Mouse (Mus musculus): Measurements from ENCODE around the gene Sept3. TPM values are rescaled to one million over a fixed set of nuclear protein-coding genes. Genes with fewer than 3 reads are reported as not detected.
A peak's percentile ranks its signal among the peaks of the same experiment; 100 is the strongest.

Sept3 gene
- polyA plus RNA-seq, 1 experiment from 2014 or later = 248 TPM

- Histone ChIP-seq H3K9me3 (replicated peaks) (no peaks in the 10 kb centered on the region), H3K27me3 (no peaks in the 10 kb centered on the region), H3K4me1 (no peaks in the 10 kb centered on the region), H3K27ac (no peak overlapping the region), H3K36me3 (ENCODE audit: poor library complexity, severe bottlenecking) (no peaks in the 10 kb centered on the region), H3K9ac (no peak overlapping the region), H3K4me2 (no peak overlapping the region), H3K4me3 (no peak overlapping the region)
- 82% methylated on average over 1 of the region's 1 CpGs for WGBS
- no peak for ATAC-seq
These were observed 44.9 kb downstream of the Sept3 start for GRCm38 (mm10) chr15:82319613-82320012.

DNA sequence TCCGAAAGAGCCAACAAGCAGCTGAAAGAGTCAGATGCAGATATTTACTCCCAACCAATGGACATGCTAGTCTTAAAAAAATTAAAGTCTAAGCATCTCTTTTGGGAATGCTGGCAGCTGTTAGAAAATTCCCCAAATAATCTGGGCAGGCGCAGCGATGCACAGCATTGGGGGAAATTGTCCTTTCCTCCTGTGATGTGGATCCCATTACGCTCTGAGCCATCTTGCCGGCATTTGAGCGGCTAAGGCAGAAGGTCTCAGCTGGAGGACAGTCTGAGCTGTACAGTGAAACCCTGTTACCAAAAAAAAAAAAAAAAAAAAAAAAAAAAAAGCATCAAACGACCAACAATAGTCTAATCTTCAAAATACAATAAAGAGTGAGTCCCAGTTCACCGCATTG, 47.5 kb downstream of the Sept3 start:
- H3K4me2 ChIP-seq = no peak overlapping the region
- H3K4me3 ChIP-seq = no peak overlapping the region
- H3K4me1 ChIP-seq = no peaks in the 10 kb centered on the region
- H3K9me3 ChIP-seq (replicated peaks) = no peaks in the 10 kb centered on the region
- H3K36me3 ChIP-seq (ENCODE audit: poor library complexity, severe bottlenecking) = no peaks in the 10 kb centered on the region
- no peak overlapping the region for H3K9ac ChIP-seq
- 80% methylated on average over 8 of the region's 8 CpGs for WGBS
- H3K27me3 ChIP-seq = no peaks in the 10 kb centered on the region
- no peak overlapping the region for H3K27ac ChIP-seq
- no peak for ATAC-seq

DNA sequence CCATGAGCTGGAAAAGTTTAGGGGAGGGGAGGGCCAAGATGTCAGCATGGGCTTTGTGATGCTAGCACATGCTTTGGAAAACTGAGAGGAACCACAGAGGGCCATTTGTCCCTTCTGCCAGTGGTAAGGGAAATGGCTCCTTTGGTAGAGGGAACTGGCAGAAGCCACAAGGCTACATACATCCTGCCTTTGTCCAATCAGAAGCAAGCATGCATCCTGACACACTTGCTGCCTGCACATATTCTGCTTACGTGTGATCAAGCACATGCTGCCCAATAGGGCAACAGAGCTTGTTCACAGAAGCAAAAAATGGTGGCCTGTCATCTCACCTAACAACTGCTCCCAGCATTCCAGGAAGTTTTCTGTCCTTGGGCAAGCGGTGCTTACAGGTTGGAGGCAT, 50.7 kb downstream of the Sept3 start:
- Histone ChIP-seq H3K9ac (no peak overlapping the region), H3K4me1 (no peaks in the 10 kb centered on the region), H3K4me3 (no peak overlapping the region), H3K36me3 (ENCODE audit: poor library complexity, severe bottlenecking) (peaks cover 8% of the 10 kb centered on the region), H3K27me3 (no peaks in the 10 kb centered on the region), H3K4me2 (no peak overlapping the region), H3K27ac (no peak overlapping the region), H3K9me3 (replicated peaks) (no peaks in the 10 kb centered on the region)
- ATAC-seq = no peak
- WGBS = 84% methylated on average over 2 of the region's 2 CpGs

DNA sequence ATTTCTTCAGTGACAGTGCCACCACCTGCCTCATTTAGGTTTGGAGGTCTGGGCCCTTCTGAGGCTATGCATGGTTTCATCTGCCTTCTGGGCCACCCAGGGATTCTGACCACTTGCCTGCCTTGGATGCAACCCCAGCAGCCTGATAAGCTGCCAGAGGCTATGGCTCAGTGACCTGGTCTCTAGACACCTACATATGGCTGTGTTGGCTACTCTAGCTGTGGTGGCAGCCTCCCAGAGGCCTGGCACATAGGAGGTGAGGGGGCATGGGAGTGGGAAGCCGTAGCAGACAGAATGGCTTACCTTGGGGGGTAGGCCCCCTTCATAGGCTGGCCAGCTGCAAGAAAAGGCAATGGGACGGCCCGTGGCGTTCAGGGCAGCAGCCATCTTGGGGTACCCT, 60.5 kb downstream of the Sept3 start:
- Histone ChIP-seq H3K27ac (no peak overlapping the region), H3K4me2 (no peak overlapping the region), H3K36me3 (ENCODE audit: poor library complexity, severe bottlenecking) (peaks cover 34% of the 10 kb centered on the region), H3K9me3 (replicated peaks) (no peaks in the 10 kb centered on the region), H3K4me1 (peaks cover 22% of the 10 kb centered on the region), H3K4me3 (no peak overlapping the region), H3K27me3 (peaks cover 8% of the 10 kb centered on the region), H3K9ac (no peak overlapping the region; the same call in 1 of the 2 replicates)
- WGBS = 93% methylated on average over 4 of the region's 4 CpGs
- ATAC-seq = no peak

- H3K4me2 ChIP-seq = no peak overlapping the region
- H3K9ac ChIP-seq = 0 out of 2 replicates have a peak overlapping the region, but pooled peaks have one; percentile 26
- H3K4me1 ChIP-seq = peaks cover 28% of the 10 kb centered on the region
- H3K27ac ChIP-seq = no peak overlapping the region
- H3K4me3 ChIP-seq = no peak overlapping the region
- no peak for ATAC-seq
- peaks cover 20% of the 10 kb centered on the region for H3K27me3 ChIP-seq
- peaks cover 22% of the 10 kb centered on the region for H3K36me3 ChIP-seq (ENCODE audit: poor library complexity, severe bottlenecking)
- 59% methylated on average over 12 of the region's 12 CpGs for WGBS
- H3K9me3 ChIP-seq (replicated peaks) = no peaks in the 10 kb centered on the region
These were observed 61.9 kb downstream of the Sept3 start for GRCm38 (mm10) chr15:82336629-82337028.

GRCm38 (mm10) chr15:82337875-82338274, 63.2 kb downstream of the Sept3 start:
- H3K27me3 ChIP-seq = peaks cover 20% of the 10 kb centered on the region
- peak overlapping the region; percentile 66 for H3K4me2 ChIP-seq
- 42% methylated on average over 4 of the region's 4 CpGs for WGBS
- H3K9me3 ChIP-seq (replicated peaks) = no peaks in the 10 kb centered on the region
- peak; percentile 12; the same call in 1 of the 2 replicates for ATAC-seq
- H3K4me3 ChIP-seq = peak overlapping the region; percentile 53
- H3K4me1 ChIP-seq = peaks cover 28% of the 10 kb centered on the region
- no peak overlapping the region for H3K27ac ChIP-seq
- peaks cover 21% of the 10 kb centered on the region for H3K36me3 ChIP-seq (ENCODE audit: poor library complexity, severe bottlenecking)
- peak overlapping the region; percentile 70 for H3K9ac ChIP-seq

DNA sequence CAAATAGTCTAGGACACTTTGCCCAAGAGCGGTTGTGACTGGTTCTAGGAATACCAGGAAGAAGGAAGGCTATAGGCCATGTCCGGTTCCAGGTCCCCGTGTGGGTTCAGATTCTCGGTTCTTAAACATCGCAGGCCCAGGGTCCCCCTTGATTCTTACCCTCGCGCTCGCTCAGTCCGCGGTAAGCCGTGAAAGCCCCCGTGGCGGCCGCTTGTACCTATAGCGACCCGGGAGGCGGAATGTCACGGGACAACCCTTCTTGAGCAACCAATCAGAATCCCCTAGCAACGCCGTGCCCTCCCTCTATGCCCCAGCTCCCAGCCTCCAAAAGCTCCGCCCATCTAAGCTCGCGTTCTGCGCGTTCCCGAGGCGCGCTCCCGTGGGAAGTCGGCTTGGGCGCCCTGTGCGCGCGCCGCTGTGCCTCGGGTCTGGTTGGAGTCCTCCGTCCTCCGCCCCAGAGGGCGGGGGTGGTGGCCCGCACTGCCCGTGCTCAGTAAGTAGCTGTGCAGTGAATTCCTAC, 64.0 kb downstream of the Sept3 start, which contains the start of the genes Naga, Pheta2 and Smdt1:
TSS of gene Naga (minus strand) at position 333 of the 520 bp plus-strand sequence.
TSS of gene Pheta2 (plus strand) at position 350 of the 520 bp plus-strand sequence.
TSS of gene Smdt1 (plus strand) at position 367 of the 520 bp plus-strand sequence.
- peaks cover 28% of the 10 kb centered on the region for H3K4me1 ChIP-seq

DNA sequence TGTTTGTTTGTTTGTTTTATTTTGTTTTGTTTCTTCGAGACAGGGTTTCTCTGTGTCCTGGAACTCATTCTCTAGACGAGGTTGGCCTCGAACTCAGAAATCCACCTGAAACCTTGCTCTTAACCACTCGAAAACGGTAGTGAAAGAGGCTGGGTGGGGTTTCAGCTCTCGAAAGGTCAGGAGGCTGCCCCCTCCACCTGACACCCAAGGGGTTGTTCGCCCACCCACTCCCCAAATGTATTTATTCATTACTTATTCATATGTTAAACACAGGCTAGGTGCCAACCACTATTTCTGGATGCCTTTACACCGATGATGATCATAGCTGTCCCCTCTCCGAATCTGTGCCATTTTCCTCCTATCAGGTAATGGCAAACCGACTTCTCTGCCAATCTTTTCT, 64.5 kb downstream of the Sept3 start:
- Histone ChIP-seq H3K27me3 (peaks cover 20% of the 10 kb centered on the region), H3K4me3 (peak overlapping the region; percentile 53), H3K27ac (no peak overlapping the region), H3K9me3 (replicated peaks) (no peaks in the 10 kb centered on the region), H3K9ac (peak overlapping the region; percentile 70), H3K4me2 (peak overlapping the region; percentile 66), H3K4me1 (peaks cover 28% of the 10 kb centered on the region), H3K36me3 (ENCODE audit: poor library complexity, severe bottlenecking) (peaks cover 18% of the 10 kb centered on the region)
- WGBS = 54% methylated on average over 10 of the region's 10 CpGs
- ATAC-seq = no peak

More for the DNA sequence above, 64.0 kb downstream of the Sept3 start, which contains the start of the genes Naga, Pheta2 and Smdt1:
- H3K9me3 ChIP-seq (replicated peaks) = no peaks in the 10 kb centered on the region
- peaks cover 20% of the 10 kb centered on the region for H3K27me3 ChIP-seq
- peak within 1 kb of the TSS; percentile 53 for H3K4me3 ChIP-seq
- H3K27ac ChIP-seq = no peak within 1 kb of the TSS
- peak within 1 kb of the TSS; percentile 70 for H3K9ac ChIP-seq
- under 1% methylated on average over 41 of the region's 41 CpGs for WGBS
- ATAC-seq = peak; percentile 93
- H3K36me3 ChIP-seq (ENCODE audit: poor library complexity, severe bottlenecking) = peaks cover 21% of the 10 kb centered on the region
- H3K4me2 ChIP-seq = peak within 1 kb of the TSS; percentile 66

DNA sequence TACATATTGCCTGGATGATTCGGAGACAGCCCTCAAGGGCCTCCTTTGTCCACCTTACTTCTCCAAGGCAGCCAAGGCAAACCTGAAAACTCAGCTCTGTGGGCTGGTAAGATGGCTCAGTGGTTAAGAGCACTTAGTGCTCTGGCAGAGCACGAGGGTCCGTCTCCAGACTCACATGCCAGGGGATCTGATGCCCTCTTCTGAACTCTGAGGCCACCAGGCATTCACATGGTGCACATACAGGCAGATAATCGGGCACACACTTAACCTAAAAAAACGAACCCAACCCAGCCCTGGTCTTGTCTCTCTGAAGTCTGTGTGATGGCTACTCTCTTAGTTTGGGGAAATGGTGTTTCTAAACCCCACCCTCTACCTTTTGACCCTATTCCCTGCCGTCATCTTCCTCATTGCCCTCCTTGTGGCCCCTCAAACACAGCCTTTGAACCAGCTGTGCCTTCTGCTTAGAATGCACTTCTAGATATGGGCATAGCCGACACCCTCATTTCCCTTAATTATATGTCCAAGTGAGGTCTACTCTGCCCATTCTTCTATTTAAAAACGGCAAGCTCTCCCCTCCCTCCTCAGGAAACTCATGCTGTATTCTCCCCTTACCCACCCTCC, 65.1 kb downstream of the Sept3 start:
- H3K27ac ChIP-seq = no peak overlapping the region
- H3K9me3 ChIP-seq (replicated peaks) = no peaks in the 10 kb centered on the region
- WGBS = 79% methylated on average over 8 of the region's 8 CpGs
- 0 out of 2 replicates have a peak overlapping the region, but pooled peaks have one; percentile 66 for H3K4me2 ChIP-seq
- H3K9ac ChIP-seq = no peak overlapping the region
- H3K4me3 ChIP-seq = no peak overlapping the region
- peaks cover 12% of the 10 kb centered on the region for H3K36me3 ChIP-seq (ENCODE audit: poor library complexity, severe bottlenecking)
- ATAC-seq = no peak
- peaks cover 28% of the 10 kb centered on the region for H3K4me1 ChIP-seq
- peaks cover 20% of the 10 kb centered on the region for H3K27me3 ChIP-seq

- peaks cover 5% of the 10 kb centered on the region for H3K36me3 ChIP-seq (ENCODE audit: poor library complexity, severe bottlenecking)
- H3K27me3 ChIP-seq = peaks cover 20% of the 10 kb centered on the region
- H3K27ac ChIP-seq = no peak overlapping the region
- ATAC-seq = no peak
- peak overlapping the region; percentile 55 for H3K9ac ChIP-seq
- H3K4me3 ChIP-seq = peak overlapping the region; percentile 33
- peak overlapping the region; percentile 56 for H3K4me2 ChIP-seq
- H3K4me1 ChIP-seq = peaks cover 28% of the 10 kb centered on the region
- WGBS = 40% methylated on average over 21 of the region's 21 CpGs
- H3K9me3 ChIP-seq (replicated peaks) = no peaks in the 10 kb centered on the region
These were observed 65.8 kb downstream of the Sept3 start for GRCm38 (mm10) chr15:82340414-82341035.

- no peak for ATAC-seq
- Histone ChIP-seq H3K27ac (no peak overlapping the region), H3K4me3 (peak overlapping the region; percentile 33), H3K9ac (peak overlapping the region; percentile 55), H3K9me3 (replicated peaks) (no peaks in the 10 kb centered on the region), H3K27me3 (peaks cover 20% of the 10 kb centered on the region), H3K36me3 (ENCODE audit: poor library complexity, severe bottlenecking) (no peaks in the 10 kb centered on the region), H3K4me2 (peak overlapping the region; percentile 56), H3K4me1 (peaks cover 28% of the 10 kb centered on the region)
- 5% methylated on average over 39 of the region's 40 CpGs for WGBS
These were observed 66.4 kb downstream of the Sept3 start for GRCm38 (mm10) chr15:82341036-82341501.

All from forebrain, embryonic 13.5 days (tissue).